Mouse (Mus musculus): Measurements from ENCODE around the gene Gm9195. TPM values are rescaled to one million over a fixed set of nuclear protein-coding genes. Genes with fewer than 3 reads are reported as not detected.
A peak's percentile ranks its signal among the peaks of the same experiment; 100 is the strongest.

The Gm9195 gene
- polyA plus RNA-seq (2012; rRNA removed) = not detected in 2 replicates

DNA sequence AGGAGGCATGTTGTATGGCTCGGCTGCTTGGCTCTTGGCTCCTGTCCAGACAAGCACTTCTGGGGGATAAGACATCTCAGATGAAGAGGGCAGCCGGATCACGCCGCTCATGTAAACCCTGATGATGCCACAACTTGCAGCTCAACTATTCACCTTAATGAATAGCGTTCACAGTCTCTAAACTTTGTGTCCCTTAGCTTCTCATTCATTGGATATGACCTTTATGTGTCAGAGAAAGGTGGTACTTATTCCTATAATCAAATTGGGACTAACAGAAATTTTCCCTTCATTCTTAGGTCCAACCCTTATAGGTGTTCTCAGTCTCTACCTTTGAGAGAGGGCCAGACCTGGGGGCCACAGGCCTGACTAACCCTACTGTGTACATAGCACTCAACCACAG is at the start of gene Gm9195:
Gm9195 (minus strand) TSS at position 101 of the 400 bp plus-strand sequence.
- DNase-seq = no peak
- no peak for TF ChIP-seq CTCF (IDR thresholded peaks at IDR 0.05; ENCODE audit: insufficient read depth, low read length)
- TF ChIP-seq POLR2A (IDR thresholded peaks at IDR 0.05; ENCODE audit: borderline replicate concordance, extremely low read depth, low read depth, low read length) = no peak
- Histone ChIP-seq H3K4me3 (replicated peaks; ENCODE audit: extremely low read depth, low read depth, low read length) (no peak within 1 kb of the TSS), H3K4me1 (ENCODE audit: control insufficient read depth, insufficient read depth, low read length) (no peaks in the 10 kb centered on the region)
- 59% methylated on average over 5 of the region's 5 CpGs for WGBS

DNA sequence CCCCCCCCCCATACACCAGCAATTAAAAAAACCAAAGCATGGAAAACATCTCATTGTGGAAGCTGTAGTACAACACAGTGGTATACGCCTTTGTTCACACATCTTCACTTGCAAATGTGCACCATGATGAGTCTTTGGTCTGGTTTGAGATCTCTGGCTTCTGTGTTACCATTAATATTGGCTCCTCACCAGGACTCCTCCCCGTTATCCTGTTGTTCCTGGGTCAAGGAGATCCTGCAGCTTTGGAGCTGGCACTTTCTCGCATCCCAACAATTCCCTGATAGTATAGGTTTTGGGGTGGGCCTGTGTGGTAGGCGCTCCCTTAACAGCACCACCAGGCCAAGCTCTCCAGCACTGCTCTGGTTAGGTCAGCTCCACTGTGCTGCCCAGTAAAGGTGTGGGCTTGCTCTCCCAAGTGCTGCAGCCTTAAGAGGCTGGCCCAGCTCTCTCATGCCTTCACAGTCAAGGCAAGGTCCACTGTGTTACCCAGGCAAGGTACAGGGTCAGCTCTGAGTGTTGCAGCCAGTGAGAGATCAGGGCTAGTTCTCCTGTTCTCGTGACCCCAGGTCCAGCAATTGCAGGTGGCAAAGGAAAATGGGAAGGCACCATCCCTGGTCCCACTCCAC is 44.9 kb upstream of the Gm9195 start:
- no peak for TF ChIP-seq CTCF (IDR thresholded peaks at IDR 0.05; ENCODE audit: insufficient read depth, low read length)
- TF ChIP-seq POLR2A (IDR thresholded peaks at IDR 0.05; ENCODE audit: borderline replicate concordance, extremely low read depth, low read depth, low read length) = no peak
- 87% methylated on average over 5 of the region's 5 CpGs for WGBS
- no peak for DNase-seq
- Histone ChIP-seq H3K4me1 (ENCODE audit: control insufficient read depth, insufficient read depth, low read length) (peaks cover 7% of the 10 kb centered on the region; the same call in 1 of the 2 replicates), H3K4me3 (replicated peaks; ENCODE audit: extremely low read depth, low read depth, low read length) (no peak overlapping the region)

DNA sequence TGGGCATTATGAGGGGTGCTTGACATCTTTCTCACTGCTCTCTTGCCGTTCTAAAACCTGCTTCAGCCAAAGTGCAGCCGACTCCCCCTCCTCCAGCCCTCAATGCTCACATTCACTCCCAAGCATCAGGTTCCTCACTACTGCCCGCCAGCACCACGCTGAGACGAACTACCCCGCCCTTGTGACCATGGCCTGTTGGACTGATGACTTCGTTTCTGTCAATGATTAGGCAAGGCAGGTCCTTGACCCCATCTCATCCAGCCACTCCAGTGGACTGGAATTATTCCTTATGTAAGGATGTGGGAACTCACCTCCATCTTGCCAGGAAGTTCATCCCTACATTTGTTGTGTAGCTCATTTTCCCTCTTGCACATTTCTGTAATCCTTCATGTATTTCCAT is 42.2 kb upstream of the Gm9195 start:
- H3K4me3 ChIP-seq (replicated peaks; ENCODE audit: extremely low read depth, low read depth, low read length) = no peak overlapping the region
- WGBS = 68% methylated on average over 7 of the region's 7 CpGs
- no peak for DNase-seq
- TF ChIP-seq CTCF (IDR thresholded peaks at IDR 0.05; ENCODE audit: insufficient read depth, low read length) = no peak
- peaks cover 7% of the 10 kb centered on the region; the same call in 1 of the 2 replicates for H3K4me1 ChIP-seq (ENCODE audit: control insufficient read depth, insufficient read depth, low read length)

DNA sequence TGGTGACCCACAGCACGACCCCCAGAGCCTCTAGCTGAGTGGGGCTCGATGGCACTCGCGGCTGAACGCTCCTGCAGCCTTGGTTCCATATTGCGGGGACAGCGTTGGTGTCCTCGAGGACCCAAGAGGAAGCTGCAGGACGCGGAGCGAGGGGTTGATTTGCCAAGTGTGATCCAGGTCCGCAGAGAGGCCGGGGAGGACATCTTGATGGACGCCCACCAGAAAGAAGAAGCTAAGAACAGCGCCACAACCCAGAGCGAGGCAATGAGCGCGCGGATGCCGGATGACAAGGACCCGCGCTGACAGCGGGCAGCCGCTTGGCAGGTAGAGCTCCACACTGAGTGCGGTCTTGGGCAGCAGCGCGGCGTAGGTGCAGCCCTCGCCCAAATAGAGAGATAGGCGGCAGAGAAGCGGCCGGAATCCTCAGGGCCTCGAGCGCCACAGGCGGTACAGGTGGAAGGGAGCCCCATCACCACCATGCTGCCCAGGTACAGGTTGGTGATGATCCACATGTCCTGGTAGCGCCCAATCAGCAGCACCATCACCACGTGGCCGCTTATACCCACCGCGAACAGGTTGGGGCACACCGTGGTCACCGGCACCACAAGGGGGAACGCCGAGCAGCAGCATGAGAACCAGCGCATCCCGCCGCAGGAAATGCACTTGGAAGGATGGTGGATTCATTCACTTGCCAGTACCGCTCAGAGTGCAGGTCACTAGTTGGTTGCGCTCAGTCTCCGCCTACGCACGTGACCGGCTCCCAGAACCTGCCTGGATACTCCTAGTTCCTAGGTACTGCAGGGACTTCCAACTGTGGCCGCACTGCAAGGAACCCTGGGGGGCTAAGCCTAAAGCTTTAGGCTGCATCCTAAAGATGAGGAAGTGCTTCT is 40.6 kb upstream of the Gm9195 start:
- DNase-seq = no peak
- Histone ChIP-seq H3K4me1 (ENCODE audit: control insufficient read depth, insufficient read depth, low read length) (peaks cover 7% of the 10 kb centered on the region; the same call in 1 of the 2 replicates), H3K4me3 (replicated peaks; ENCODE audit: extremely low read depth, low read depth, low read length) (peak overlapping the region; percentile 24)
- WGBS = 2% methylated on average over 54 of the region's 54 CpGs
- TF ChIP-seq CTCF (IDR thresholded peaks at IDR 0.05; ENCODE audit: insufficient read depth, low read length) = no peak
- no peak for TF ChIP-seq POLR2A (IDR thresholded peaks at IDR 0.05; ENCODE audit: borderline replicate concordance, extremely low read depth, low read depth, low read length)

DNA sequence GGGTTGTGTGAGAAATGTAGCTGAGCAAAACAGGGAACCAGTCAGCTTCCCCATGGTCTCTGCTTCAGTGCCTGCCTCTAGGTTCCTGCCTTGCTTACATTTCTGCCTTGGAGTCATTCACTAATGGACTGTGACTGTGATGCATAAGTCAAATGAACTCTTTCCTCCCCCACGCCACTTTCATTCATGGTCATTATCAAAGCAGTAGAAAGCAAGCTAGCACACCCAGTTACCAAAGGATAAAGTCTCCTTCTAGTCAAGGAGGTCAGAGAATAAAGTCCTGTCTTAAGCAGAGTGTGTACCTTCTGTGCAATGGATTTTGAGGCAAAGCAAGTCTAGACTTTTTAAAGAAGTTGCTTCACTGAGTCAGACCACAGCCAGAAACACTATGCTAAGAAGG is 35.5 kb upstream of the Gm9195 start:
- Histone ChIP-seq H3K4me1 (ENCODE audit: control insufficient read depth, insufficient read depth, low read length) (peaks cover 1% of the 10 kb centered on the region; the same call in 1 of the 2 replicates), H3K4me3 (replicated peaks; ENCODE audit: extremely low read depth, low read depth, low read length) (no peak overlapping the region)
- TF ChIP-seq POLR2A (IDR thresholded peaks at IDR 0.05; ENCODE audit: borderline replicate concordance, extremely low read depth, low read depth, low read length) (no peak), CTCF (IDR thresholded peaks at IDR 0.05; ENCODE audit: insufficient read depth, low read length) (no peak)
- no peak for DNase-seq
- 76% methylated on average over 1 of the region's 1 CpGs for WGBS

DNA sequence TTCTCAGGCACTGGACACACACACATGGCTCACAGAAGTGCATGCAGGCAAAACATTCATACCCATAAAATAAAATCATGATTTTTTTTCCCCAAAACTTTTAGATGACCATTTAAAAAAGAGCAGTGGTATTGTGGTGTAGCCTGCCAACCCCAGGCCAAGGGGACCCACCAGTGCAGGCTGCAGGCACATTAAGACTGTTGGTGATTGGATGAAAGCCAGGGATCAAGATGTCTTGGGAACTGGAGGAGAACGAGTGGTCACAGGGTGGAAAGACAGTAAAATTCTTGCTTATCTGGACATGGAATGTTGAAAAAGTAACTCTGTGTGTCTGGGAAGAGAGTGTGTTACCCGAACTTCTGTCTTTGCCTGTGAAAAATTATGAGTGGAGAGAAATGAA is 27.9 kb upstream of the Gm9195 start:
- H3K4me1 ChIP-seq (ENCODE audit: control insufficient read depth, insufficient read depth, low read length) = no peaks in the 10 kb centered on the region
- no peak overlapping the region for H3K4me3 ChIP-seq (replicated peaks; ENCODE audit: extremely low read depth, low read depth, low read length)
- no peak for TF ChIP-seq CTCF (IDR thresholded peaks at IDR 0.05; ENCODE audit: insufficient read depth, low read length)
- no peak for TF ChIP-seq POLR2A (IDR thresholded peaks at IDR 0.05; ENCODE audit: borderline replicate concordance, extremely low read depth, low read depth, low read length)
- WGBS = 29% methylated on average over 2 of the region's 2 CpGs
- DNase-seq = no peak

DNA sequence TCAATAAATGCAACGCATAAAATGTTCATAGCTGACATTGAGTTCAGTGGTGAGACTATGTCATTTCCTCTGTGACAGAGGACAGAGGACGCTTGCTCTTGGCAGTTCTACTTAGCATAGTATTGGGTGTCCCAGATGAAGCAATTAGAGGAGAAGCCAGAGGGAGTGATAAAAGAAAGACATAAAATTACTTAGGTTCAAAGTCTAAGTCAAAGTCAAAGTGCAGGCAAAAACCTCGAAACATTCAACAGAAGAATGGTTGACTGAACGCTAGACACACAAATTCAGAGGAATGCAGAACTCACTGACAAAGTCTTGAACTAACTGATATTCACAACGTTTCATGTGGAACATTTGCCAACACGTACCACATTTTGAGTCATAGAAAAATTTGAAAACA is 27.1 kb upstream of the Gm9195 start:
- Histone ChIP-seq H3K4me3 (replicated peaks; ENCODE audit: extremely low read depth, low read depth, low read length) (no peak overlapping the region), H3K4me1 (ENCODE audit: control insufficient read depth, insufficient read depth, low read length) (no peaks in the 10 kb centered on the region)
- WGBS = 66% methylated on average over 6 of the region's 6 CpGs
- TF ChIP-seq POLR2A (IDR thresholded peaks at IDR 0.05; ENCODE audit: borderline replicate concordance, extremely low read depth, low read depth, low read length) (no peak), CTCF (IDR thresholded peaks at IDR 0.05; ENCODE audit: insufficient read depth, low read length) (no peak)
- no peak for DNase-seq

DNA sequence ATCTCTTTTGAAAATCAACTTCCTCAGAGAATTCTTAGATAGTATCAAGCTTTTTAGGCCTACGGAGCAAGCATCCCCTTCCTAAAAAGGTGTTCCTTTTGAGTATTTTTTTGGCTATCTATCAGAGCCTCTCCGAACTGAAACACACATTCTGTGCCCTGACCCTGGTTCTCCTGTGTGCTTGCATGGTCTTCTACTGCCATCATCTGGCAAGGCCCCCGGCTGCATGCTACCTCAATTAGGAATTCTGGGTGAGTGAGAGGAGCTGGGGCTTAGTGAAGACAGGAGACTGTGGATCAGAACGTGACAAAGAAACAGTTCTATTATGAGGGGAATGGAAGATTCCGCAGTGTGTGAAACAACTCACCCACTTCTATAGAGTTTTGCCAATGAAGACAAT is 24.7 kb upstream of the Gm9195 start:
- H3K4me3 ChIP-seq (replicated peaks; ENCODE audit: extremely low read depth, low read depth, low read length) = no peak overlapping the region
- WGBS = 21% methylated on average over 5 of the region's 5 CpGs
- TF ChIP-seq CTCF (IDR thresholded peaks at IDR 0.05; ENCODE audit: insufficient read depth, low read length) (peak; percentile 76), POLR2A (IDR thresholded peaks at IDR 0.05; ENCODE audit: borderline replicate concordance, extremely low read depth, low read depth, low read length) (no peak)
- DNase-seq = no peak
- H3K4me1 ChIP-seq (ENCODE audit: control insufficient read depth, insufficient read depth, low read length) = no peaks in the 10 kb centered on the region

DNA sequence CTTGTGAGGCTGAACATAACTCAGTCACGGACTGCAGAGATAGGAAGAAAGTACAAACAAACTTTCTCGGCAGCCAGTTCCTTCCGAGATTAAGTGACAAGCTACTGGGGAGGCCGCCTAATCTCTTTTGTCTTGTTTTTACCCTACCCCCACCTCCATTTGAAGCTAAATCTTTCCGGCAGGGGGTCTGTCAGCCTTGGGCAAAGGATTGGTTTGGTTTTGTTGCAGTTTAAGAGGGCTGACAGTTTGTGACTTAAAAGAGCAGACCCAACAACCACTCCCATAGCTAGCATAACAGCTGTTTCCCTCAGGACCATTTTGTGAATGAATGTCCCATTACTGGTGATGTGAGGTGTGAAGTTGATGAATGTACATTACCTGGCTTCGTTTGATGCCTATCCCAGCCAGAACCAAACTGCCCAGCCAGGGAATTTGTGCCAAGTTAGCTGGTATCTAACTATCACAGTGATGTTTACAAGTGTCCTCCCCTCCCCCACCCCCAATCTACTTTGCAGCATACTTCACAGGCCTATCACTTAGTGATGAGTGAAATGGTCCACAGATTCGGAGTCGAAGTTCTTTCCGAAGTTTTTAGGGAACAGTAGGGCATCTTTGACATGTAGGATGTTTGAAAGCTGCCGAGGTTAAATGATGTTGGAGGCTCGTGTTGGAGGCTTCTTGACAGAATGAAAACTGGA is 15.2 kb upstream of the Gm9195 start:
- Histone ChIP-seq H3K4me1 (ENCODE audit: control insufficient read depth, insufficient read depth, low read length) (peaks cover 4% of the 10 kb centered on the region; the same call in 1 of the 2 replicates), H3K4me3 (replicated peaks; ENCODE audit: extremely low read depth, low read depth, low read length) (no peak overlapping the region)
- no peak for TF ChIP-seq POLR2A (IDR thresholded peaks at IDR 0.05; ENCODE audit: borderline replicate concordance, extremely low read depth, low read depth, low read length)
- no peak for TF ChIP-seq CTCF (IDR thresholded peaks at IDR 0.05; ENCODE audit: insufficient read depth, low read length)
- WGBS = 29% methylated on average over 11 of the region's 11 CpGs
- no peak for DNase-seq

Data from lung, adult 2 months (tissue).